Mouse (Mus musculus): ENCODE results near the gene Slc9a9. TPM values are rescaled to one million over a fixed set of nuclear protein-coding genes. Genes with fewer than 3 reads are reported as not detected.

Slc9a9 gene
- polyA plus RNA-seq, 1 experiment from 2014 or later, result 4.0 TPM

DNA sequence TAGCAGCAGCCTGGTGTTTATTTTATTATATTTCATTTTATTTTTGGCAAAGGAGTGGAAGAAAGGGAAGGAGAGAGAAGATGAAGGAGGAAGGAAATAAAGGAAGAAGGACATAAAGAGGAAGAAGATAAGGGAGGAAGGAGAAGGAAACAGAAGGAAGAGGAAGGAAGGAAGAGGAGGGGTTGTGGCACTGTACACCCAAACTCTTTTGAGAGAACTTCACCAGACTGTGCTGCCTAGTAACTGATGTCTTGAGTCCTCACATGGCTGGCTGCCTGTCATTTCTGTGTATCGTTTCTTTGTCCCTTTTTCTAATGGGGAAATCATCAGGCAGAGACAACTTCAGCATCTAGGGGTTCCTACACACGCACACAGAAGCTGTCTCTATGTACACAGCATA lies 15.9 kb upstream of the Slc9a9 start:
- Histone ChIP-seq H3K4me3 (no peak overlapping the region), H3K4me2 (no peak overlapping the region), H3K36me3 (no peaks in the 10 kb centered on the region), H3K9ac (no peak overlapping the region), H3K27ac (ENCODE audit: poor library complexity, severe bottlenecking) (no peak overlapping the region), H3K4me1 (replicated peaks) (no peaks in the 10 kb centered on the region), H3K27me3 (replicated peaks) (no peaks in the 10 kb centered on the region), H3K9me3 (replicated peaks) (0 out of 2 replicates have a peak, but pooled peaks cover 3% of the 10 kb centered on the region)
- 70% methylated on average over 2 of the region's 2 CpGs for WGBS
- ATAC-seq (ENCODE audit: insufficient number of reproducible peaks, low FRiP score), result no peak

GRCm38 (mm10) chr9:94656265-94656664 lies 13.4 kb upstream of the Slc9a9 start:
- Histone ChIP-seq H3K27ac (ENCODE audit: poor library complexity, severe bottlenecking) (no peak overlapping the region), H3K4me1 (replicated peaks) (no peaks in the 10 kb centered on the region), H3K27me3 (replicated peaks) (no peaks in the 10 kb centered on the region), H3K36me3 (no peaks in the 10 kb centered on the region), H3K9ac (no peak overlapping the region), H3K9me3 (replicated peaks) (0 out of 2 replicates have a peak, but pooled peaks cover 3% of the 10 kb centered on the region), H3K4me3 (no peak overlapping the region), H3K4me2 (no peak overlapping the region)
- ATAC-seq (ENCODE audit: insufficient number of reproducible peaks, low FRiP score), result no peak
- 72% methylated on average over 4 of the region's 4 CpGs for WGBS

- Histone ChIP-seq H3K4me1 (replicated peaks) (no peaks in the 10 kb centered on the region), H3K9me3 (replicated peaks) (0 out of 2 replicates have a peak, but pooled peaks cover 3% of the 10 kb centered on the region), H3K27ac (ENCODE audit: poor library complexity, severe bottlenecking) (no peak overlapping the region), H3K4me2 (no peak overlapping the region), H3K36me3 (no peaks in the 10 kb centered on the region), H3K27me3 (replicated peaks) (no peaks in the 10 kb centered on the region), H3K9ac (no peak overlapping the region), H3K4me3 (no peak overlapping the region)
- ATAC-seq (ENCODE audit: insufficient number of reproducible peaks, low FRiP score), result no peak
- 38% methylated on average over 3 of the region's 3 CpGs for WGBS
Observed at GRCm38 (mm10) chr9:94659401-94660152, 10.1 kb upstream of the Slc9a9 start.

DNA sequence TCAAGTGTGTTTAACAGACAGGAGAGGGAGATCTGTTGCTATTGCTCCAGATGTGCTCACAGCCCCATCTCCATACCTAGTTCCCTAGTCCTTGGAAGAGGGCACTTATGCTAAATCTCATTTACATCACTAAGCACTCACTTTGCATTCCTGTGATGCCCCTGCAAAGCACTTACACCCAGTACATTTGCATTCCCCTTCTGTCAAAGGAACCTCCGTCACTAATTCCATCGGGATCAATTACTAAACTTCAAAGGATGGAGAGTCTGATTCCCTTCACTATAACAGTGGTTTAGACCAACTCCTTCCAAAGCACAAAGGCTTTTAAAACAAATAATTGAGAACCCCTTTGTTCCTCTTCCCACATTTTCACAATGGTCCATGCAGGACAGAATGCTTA lies 7.9 kb upstream of the Slc9a9 start:
- no peak overlapping the region for H3K27ac ChIP-seq (ENCODE audit: poor library complexity, severe bottlenecking)
- H3K36me3 ChIP-seq, result no peaks in the 10 kb centered on the region
- H3K27me3 ChIP-seq (replicated peaks), result no peaks in the 10 kb centered on the region
- no peak for ATAC-seq (ENCODE audit: insufficient number of reproducible peaks, low FRiP score)
- WGBS, result 14% methylated on average over 2 of the region's 2 CpGs
- no peak overlapping the region for H3K4me3 ChIP-seq
- no peak overlapping the region for H3K4me2 ChIP-seq
- H3K9me3 ChIP-seq (replicated peaks), result no peaks in the 10 kb centered on the region
- H3K4me1 ChIP-seq (replicated peaks), result peaks cover 6% of the 10 kb centered on the region; the same call in 1 of the 2 replicates
- no peak overlapping the region for H3K9ac ChIP-seq

DNA sequence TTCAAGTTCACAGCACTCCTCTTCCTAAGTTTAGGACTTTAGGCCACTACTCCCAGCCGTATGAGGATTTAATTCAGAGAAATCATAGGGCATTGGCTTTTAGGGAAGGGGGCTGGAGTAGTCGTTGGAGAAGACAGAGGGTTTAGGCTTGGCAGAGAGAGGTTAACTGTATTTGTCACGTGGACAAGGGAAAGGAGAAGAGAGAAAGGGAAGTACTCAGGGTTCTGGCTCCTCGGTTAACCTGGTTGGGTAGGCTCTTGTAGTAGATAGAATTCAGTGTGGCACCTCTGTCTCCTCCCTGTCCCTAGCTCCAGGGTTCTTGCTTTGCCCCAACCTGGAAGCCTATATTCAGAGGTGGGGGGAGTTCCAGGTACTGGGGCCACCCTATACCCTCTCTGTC lies 4.5 kb upstream of the Slc9a9 start:
- ATAC-seq (ENCODE audit: insufficient number of reproducible peaks, low FRiP score), result no peak
- no peak overlapping the region for H3K4me3 ChIP-seq
- H3K4me1 ChIP-seq (replicated peaks), result peaks cover 9% of the 10 kb centered on the region; the same call in 1 of the 2 replicates
- H3K27ac ChIP-seq (ENCODE audit: poor library complexity, severe bottlenecking), result no peak overlapping the region
- WGBS, result 68% methylated on average over 4 of the region's 4 CpGs
- H3K27me3 ChIP-seq (replicated peaks), result no peaks in the 10 kb centered on the region
- no peaks in the 10 kb centered on the region for H3K36me3 ChIP-seq
- H3K4me2 ChIP-seq, result no peak overlapping the region
- no peaks in the 10 kb centered on the region for H3K9me3 ChIP-seq (replicated peaks)
- H3K9ac ChIP-seq, result no peak overlapping the region

DNA sequence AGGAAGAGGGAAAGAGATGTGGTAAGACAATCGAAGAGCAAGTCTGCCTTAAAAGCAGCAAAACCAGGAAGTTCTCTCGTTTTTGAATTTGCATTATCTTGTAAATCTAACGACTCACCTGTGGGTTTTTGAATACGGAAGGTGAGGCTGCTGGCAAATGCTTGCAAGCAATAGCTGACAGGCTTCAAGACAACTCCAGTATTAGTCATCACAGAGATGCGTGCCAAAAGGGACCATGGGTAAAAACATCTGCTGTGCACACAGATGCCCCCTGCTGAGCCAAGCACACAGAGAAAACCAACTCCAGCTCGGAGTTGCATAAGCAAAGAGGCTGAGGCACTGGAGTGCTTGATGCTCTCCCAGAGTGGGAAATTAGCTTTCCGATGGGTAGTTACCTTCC lies 1.1 kb upstream of the Slc9a9 start:
- Histone ChIP-seq H3K9ac (no peak overlapping the region), H3K9me3 (replicated peaks) (no peaks in the 10 kb centered on the region), H3K36me3 (no peaks in the 10 kb centered on the region), H3K4me2 (no peak overlapping the region), H3K4me3 (no peak overlapping the region), H3K4me1 (replicated peaks) (peaks cover 9% of the 10 kb centered on the region), H3K27ac (ENCODE audit: poor library complexity, severe bottlenecking) (no peak overlapping the region), H3K27me3 (replicated peaks) (no peaks in the 10 kb centered on the region)
- ATAC-seq (ENCODE audit: insufficient number of reproducible peaks, low FRiP score), result no peak
- WGBS, result 45% methylated on average over 7 of the region's 7 CpGs

- H3K4me3 ChIP-seq, result peak overlapping the region; percentile 54; the same call in 1 of the 2 replicates
- H3K9ac ChIP-seq, result no peak overlapping the region
- H3K36me3 ChIP-seq, result no peaks in the 10 kb centered on the region
- ATAC-seq (ENCODE audit: insufficient number of reproducible peaks, low FRiP score), result no peak
- no peak overlapping the region; the same call in 1 of the 2 replicates for H3K27ac ChIP-seq (ENCODE audit: poor library complexity, severe bottlenecking)
- H3K4me2 ChIP-seq, result peak overlapping the region; percentile 75
- H3K4me1 ChIP-seq (replicated peaks), result peaks cover 9% of the 10 kb centered on the region
- no peaks in the 10 kb centered on the region for H3K27me3 ChIP-seq (replicated peaks)
- H3K9me3 ChIP-seq (replicated peaks), result no peaks in the 10 kb centered on the region
Observed at GRCm38 (mm10) chr9:94670704-94671103, 995 bp downstream of the Slc9a9 start.

DNA sequence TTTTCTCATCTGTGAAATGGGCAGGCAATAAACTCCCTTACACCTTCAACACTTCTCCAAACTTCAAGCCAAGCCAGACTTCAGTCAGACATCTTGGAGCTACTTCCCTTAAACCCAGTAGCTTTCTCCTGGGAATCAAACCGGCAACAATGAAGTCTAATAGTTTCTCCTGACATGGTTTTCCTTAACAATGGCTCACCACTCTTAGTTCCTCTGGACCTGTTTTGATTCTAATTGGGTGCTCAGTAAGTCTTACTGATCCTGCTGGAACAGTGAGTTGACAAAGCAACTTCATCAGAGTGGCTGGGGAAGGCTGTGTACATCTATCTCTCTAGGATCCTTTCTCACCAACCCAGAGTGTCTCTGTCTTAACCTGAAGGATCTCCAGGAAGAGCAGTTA lies 5.0 kb downstream of the Slc9a9 start:
- H3K9ac ChIP-seq, result no peak overlapping the region
- H3K9me3 ChIP-seq (replicated peaks), result no peaks in the 10 kb centered on the region
- no peaks in the 10 kb centered on the region for H3K27me3 ChIP-seq (replicated peaks)
- no peaks in the 10 kb centered on the region for H3K36me3 ChIP-seq
- no peak overlapping the region for H3K4me2 ChIP-seq
- no peaks in the 10 kb centered on the region; the same call in 1 of the 2 replicates for H3K4me1 ChIP-seq (replicated peaks)
- WGBS, result 82% methylated on average over 1 of the region's 1 CpGs
- no peak for ATAC-seq (ENCODE audit: insufficient number of reproducible peaks, low FRiP score)
- no peak overlapping the region for H3K27ac ChIP-seq (ENCODE audit: poor library complexity, severe bottlenecking)
- no peak overlapping the region for H3K4me3 ChIP-seq

GRCm38 (mm10) chr9:94678021-94678655 lies 8.4 kb downstream of the Slc9a9 start:
- no peak for ATAC-seq (ENCODE audit: insufficient number of reproducible peaks, low FRiP score)
- Histone ChIP-seq H3K27me3 (replicated peaks) (no peaks in the 10 kb centered on the region), H3K36me3 (no peaks in the 10 kb centered on the region), H3K9ac (no peak overlapping the region), H3K4me3 (no peak overlapping the region), H3K4me2 (no peak overlapping the region), H3K4me1 (replicated peaks) (0 out of 2 replicates have a peak, but pooled peaks cover 5% of the 10 kb centered on the region), H3K27ac (ENCODE audit: poor library complexity, severe bottlenecking) (no peak overlapping the region), H3K9me3 (replicated peaks) (no peaks in the 10 kb centered on the region)
- 59% methylated on average over 3 of the region's 3 CpGs for WGBS

- H3K4me2 ChIP-seq, result no peak overlapping the region
- WGBS, result 72% methylated on average over 18 of the region's 18 CpGs
- 0 out of 2 replicates have a peak, but pooled peaks cover 5% of the 10 kb centered on the region for H3K4me1 ChIP-seq (replicated peaks)
- H3K4me3 ChIP-seq, result no peak overlapping the region
- no peaks in the 10 kb centered on the region for H3K36me3 ChIP-seq
- no peaks in the 10 kb centered on the region for H3K27me3 ChIP-seq (replicated peaks)
- H3K27ac ChIP-seq (ENCODE audit: poor library complexity, severe bottlenecking), result no peak overlapping the region
- no peaks in the 10 kb centered on the region for H3K9me3 ChIP-seq (replicated peaks)
- H3K9ac ChIP-seq, result no peak overlapping the region
- ATAC-seq (ENCODE audit: insufficient number of reproducible peaks, low FRiP score), result no peak
Observed at GRCm38 (mm10) chr9:94680468-94681094, 10.9 kb downstream of the Slc9a9 start.

DNA sequence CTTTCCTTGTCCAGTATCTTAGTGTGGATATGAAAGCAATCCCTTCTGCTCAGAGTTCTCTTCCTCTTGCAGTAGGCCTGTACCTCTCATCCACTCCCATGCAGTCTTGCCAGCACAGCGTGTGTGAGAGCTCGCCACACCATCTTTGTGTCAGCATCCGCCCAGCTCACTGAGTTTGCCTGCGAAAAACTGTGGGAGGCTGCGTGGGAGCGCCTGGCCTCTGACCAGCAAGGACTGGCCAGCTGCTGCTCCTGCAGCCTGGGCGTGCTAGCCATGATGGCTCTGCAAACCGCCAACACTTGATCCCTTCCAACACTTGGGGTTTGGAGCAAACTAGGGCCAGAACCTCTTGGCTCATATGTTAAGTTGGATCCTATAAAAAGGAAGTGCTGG lies 11.4 kb downstream of the Slc9a9 start:
- no peak for ATAC-seq (ENCODE audit: insufficient number of reproducible peaks, low FRiP score)
- H3K4me2 ChIP-seq, result no peak overlapping the region
- H3K4me1 ChIP-seq (replicated peaks), result 0 out of 2 replicates have a peak, but pooled peaks cover 5% of the 10 kb centered on the region
- no peaks in the 10 kb centered on the region for H3K36me3 ChIP-seq
- no peak overlapping the region for H3K9ac ChIP-seq
- 77% methylated on average over 8 of the region's 8 CpGs for WGBS
- H3K27ac ChIP-seq (ENCODE audit: poor library complexity, severe bottlenecking), result no peak overlapping the region
- no peaks in the 10 kb centered on the region for H3K9me3 ChIP-seq (replicated peaks)
- H3K4me3 ChIP-seq, result no peak overlapping the region
- no peaks in the 10 kb centered on the region for H3K27me3 ChIP-seq (replicated peaks)

All from heart, embryonic 12.5 days (tissue).